Mouse (Mus musculus): ENCODE results near the gene Hpcal1.

Gene Hpcal1

DNA sequence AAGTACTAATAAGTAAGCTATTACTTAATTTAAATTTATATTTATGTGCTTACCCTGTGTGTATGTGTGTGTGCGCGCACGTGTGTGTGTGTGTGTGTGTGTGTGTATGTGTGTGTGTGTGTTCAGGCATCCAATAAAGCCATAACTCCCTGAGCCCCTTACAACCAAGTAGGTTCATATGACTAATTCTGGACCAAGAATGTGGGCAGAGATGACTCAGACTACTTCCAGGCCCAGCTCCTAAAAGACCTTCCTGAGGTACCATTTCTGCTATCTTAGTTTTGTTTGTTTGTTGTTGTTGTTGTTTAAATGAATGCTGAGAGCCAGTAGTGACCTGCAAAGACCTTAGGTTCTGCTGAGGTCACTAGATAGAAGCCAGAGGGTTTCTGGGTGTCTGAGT is 1.7 kb upstream of the Hpcal1 start:
- no peak for DNase-seq

GRCm38 (mm10) chr12:17689931-17690563 is 609 bp upstream of the Hpcal1 start:
- DNase-seq = no peak

- DNase-seq = no peak
These were observed 742 bp downstream of the Hpcal1 start for GRCm38 (mm10) chr12:17691320-17691876.

- no peak for DNase-seq
These were observed 1.2 kb downstream of the Hpcal1 start for GRCm38 (mm10) chr12:17691891-17692321.

DNA sequence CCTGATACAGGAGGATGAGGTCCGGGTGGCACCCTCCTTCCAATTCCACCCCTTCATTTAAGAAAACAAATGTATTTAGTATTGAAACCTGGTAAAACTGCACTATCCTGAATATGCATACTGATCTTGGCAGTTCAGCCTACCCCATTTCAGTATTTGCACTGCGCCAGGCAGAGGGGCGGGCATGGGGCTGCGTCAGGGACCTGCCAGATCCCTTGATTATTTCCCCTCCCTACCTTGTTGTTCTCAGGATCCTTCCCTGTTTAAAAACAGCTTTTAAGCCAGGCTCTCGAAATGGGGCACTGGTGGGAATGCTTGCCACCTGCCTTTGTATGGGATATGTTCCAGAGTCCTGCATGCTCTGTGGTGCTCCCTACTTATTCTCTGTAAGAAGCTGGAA is 1.7 kb downstream of the Hpcal1 start:
- no peak for DNase-seq

DNA sequence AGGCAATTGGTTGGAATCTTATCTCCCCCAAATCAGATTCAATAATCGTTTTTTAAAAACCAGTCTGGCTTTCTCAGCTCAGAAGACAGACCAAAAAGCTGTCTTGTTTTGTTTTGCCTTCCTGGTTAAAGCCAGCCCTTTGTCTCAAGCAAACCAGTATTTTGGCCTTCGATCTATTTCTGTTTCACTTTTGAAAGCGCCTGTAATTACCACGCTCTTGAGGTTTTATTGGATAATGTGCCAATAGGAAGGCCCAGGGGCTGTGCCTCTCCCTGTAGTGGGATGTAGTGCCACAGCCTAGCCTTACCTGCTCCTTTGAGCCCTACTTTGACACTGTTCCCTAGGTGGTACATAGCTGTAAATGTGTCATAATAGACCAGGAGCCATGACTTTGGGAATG is 2.3 kb downstream of the Hpcal1 start:
- no peak for DNase-seq

DNA sequence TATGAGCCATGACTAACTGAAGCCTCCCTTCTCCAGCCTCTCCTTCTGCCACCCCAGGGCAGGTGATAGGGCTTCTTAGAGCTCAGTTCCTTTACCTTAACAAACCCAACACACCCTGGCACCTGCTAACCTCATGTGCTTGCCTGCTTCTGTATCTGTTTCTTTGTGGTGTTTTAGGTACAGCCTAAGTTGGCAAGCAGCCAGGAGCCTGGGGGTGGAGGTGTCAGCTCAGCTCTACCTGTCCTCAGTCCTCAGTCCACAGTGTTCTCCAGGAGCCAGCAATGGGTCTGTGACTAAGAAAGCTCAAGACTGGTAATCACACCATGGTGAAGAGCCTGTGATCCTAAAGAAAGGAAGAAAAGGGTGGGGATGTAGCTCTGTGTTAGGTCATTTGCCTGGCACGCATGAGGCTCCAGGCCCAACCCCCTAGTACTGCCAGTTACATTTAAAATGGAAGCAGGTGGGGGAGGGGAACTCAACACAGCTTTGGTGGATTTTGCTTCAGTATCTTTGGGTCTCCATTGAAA is 4.0 kb downstream of the Hpcal1 start:
- no peak for DNase-seq

DNA sequence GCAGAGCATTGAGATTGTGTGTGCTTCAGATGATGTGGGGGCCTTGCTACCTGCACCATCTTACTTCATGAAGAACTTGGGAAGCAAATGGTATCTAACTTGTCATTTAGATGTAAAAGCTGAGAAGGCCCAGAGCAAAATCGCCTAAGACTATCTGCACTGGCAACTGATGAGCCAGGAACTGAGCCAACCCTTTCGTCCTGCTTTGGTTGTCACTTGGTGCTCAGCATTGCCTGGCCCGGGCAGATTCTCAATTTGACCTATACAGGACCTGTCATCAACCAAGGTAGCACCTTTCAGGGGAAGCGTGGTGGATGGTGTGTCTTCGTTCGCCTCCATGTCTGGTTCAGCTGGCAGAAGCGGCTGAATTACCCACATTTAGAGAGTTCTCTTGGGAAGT is 5.7 kb downstream of the Hpcal1 start:
- no peak for DNase-seq

DNA sequence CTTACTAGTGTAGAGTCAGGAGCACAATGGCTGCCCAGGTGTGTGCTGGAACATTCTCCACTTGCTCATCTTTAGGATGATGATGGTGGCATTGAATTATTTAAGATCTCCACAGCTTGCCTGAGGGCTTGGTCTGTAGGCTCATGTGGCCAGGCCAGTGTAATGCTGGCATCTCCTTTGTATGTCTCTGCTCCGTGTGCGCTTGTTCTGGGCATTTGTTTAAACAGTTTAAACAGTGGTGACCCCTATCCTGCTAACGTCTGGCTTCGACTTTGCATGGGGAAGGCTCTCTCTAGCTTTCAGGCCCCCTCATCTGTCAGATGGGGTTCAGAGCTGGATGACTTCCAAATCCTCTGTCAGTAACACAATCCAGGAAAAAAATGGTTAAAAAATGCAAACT is 8.3 kb downstream of the Hpcal1 start:
- no peak for DNase-seq

GRCm38 (mm10) chr12:17699480-17699879 is 8.8 kb downstream of the Hpcal1 start:
- DNase-seq = no peak

GRCm38 (mm10) chr12:17701131-17701720 is 10.6 kb downstream of the Hpcal1 start:
- no peak for DNase-seq

DNA sequence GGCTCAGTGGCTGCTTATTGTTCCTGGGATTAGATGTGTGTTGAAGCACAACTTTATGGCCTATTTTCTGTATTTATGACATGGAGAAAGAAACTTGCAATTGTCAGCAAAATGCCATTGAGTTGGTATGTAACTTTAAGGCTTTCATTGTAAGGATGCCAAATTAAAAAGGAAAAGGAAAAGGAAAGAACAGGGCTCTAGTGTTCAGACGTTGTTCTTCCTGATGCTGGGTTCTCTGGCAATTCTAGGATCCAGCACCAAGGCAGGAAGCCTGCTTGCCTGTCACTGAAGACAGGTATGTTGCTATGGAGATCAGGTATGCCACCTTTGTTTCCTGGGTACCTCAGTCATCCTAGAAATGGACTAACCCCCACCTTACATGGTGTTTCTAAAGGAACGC is 11.1 kb downstream of the Hpcal1 start:
- no peak for DNase-seq

DNA sequence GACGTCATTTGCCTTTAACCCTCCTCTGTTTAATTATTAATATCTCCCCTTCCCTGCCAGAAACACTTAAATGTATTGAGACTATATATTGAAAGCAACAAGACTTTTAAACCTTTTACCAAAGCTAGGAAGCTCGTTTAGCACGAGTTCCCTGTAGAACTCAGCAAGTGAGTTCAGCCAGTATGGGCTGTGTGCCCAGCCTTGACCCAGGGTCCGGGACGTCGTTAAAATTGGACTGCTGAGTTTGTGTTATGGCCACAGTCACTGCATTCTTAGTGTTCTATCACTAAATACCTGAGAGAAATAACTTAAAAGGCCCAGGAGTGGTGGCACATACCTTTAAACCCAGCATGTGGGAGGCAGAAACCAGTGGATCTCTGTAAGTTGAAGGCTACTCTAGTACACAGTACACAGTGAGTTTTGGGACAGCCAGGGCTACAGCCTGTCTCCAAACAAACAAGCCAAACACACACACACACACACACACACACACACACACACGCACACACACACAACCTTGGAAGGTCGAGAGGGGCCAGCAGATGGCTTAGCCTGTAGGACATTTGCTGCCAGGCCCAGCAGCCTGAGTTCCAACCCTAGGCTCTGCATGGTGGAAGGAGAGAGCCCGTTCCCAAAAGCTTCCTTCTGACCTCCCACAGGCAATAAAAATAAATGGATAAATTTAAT is 11.7 kb downstream of the Hpcal1 start:
- no peak for DNase-seq

GRCm38 (mm10) chr12:17702944-17703335 is 12.3 kb downstream of the Hpcal1 start:
- no peak for DNase-seq

GRCm38 (mm10) chr12:17703866-17704265 is 13.2 kb downstream of the Hpcal1 start:
- no peak for DNase-seq

DNA sequence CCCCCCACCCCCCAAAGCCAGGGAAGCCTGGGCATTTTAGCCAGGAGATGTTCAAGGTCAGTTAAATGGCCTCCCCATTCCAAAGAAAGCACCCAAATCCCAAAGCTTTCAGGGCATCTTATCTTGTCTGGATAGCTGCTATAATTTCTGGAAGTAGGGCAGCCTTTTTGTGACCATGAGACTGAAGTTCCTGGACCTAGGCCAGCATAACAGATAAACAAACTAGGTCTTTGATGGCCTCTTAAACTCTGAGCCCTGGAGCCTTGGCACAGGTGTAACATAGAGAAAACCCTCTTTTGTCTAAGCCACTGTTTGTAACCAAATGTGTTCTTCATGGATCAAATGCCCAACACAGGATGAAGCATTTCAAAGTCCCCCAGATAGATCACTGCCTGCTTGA is 16.8 kb downstream of the Hpcal1 start:
- no peak for DNase-seq

DNA sequence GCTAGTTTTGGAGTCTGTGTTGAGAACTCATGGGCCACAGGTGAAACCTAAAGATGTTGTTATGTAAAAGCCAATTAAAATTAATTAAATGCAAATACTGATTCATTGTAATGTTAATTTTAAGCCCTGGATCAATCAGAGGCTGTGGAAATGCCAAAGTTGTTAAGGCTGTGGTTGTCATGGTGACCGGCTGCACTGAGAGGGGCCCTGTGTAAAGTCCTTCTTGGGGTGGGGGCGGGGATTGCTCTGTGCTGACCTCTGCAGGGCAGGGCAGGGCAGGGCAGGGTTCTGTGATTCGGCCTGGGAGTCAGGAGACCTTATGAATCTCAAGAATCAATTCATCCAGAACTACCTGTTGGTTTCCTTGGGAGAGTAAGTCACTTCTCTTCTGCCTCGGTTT is 18.8 kb downstream of the Hpcal1 start:
- DNase-seq = no peak

- no peak for DNase-seq
These were observed 19.5 kb downstream of the Hpcal1 start for GRCm38 (mm10) chr12:17709926-17710746.

DNA sequence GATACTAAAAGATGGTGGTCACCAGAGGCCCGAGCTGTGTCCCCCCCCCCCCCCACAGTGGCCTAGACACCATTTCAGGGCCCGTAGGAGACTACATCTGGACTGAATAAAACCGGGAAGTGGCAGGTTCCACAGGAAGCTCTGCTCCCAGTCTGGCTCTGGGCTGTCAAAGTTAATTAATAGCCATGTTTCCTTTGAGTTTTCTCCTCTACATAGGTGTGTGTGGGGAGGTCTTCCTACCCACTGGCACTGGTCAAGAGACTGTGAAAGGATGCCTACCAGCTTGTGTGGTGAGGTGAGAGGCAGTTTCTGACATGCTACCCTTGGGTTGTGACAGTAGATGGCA is 20.1 kb downstream of the Hpcal1 start:
- no peak for DNase-seq

DNA sequence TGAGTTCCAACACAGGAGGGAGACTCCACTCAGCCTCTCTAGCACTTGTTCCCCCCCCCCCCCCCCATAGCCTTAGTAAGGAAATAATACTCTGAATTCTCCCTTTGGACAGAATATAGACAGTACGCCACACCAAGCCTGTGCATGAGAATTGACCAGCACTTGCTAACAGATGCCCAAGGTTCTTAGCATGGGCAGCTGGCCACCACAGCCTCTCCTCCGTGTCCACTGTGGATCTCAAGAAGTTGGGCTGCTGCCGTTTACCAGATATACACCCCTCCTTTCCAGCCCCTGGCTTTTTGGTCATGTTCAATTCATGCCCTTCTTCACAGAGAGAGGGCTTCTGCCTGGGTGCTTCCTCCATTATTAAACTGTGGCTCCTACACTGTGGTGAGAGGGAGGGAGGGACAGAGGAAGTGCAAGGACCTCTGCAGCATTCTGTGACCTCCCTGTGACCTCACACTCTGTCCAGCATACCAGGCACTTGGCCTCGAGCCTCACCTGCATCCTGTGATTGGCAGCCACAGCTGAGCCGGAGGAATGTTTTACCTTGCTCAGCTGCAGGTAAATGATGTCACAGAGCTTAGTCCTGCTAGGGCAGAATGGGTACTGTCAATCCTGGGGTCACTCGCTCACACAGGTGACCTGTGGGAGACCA is 21.2 kb downstream of the Hpcal1 start:
- DNase-seq = no peak

- DNase-seq = peak; percentile 65
These were observed 21.9 kb downstream of the Hpcal1 start for GRCm38 (mm10) chr12:17712571-17712970.

GRCm38 (mm10) chr12:17715720-17716478 is 25.2 kb downstream of the Hpcal1 start:
- no peak for DNase-seq
